Mouse (Mus musculus) bone marrow macrophage, adult 2 months (primary cell): ENCODE results near the gene Cldn10.

Experiments used
- CTCF ChIP-seq: IDR thresholded peaks from 2 replicates; pipeline ENCODE4 v1.5.1; 2012; ENCODE audit warnings: low read depth, mild to moderate bottlenecking, low read length, moderate library complexity
- POLR2A ChIP-seq: IDR thresholded peaks from 2 replicates; pipeline ENCODE4 v1.6.1; 2012; ENCODE audit warnings: mild to moderate bottlenecking, low read depth, low read length, borderline replicate concordance

- no peak for TF ChIP-seq CTCF
- no peak for TF ChIP-seq POLR2A
Observed at GRCm38 (mm10) chr14:118742862-118743261, 44.8 kb upstream of the Cldn10 start.
